Mouse (Mus musculus): ENCODE measurements at regions not wholly inside any gene's neighbourhood (a gene's known extent, or its start where the extent isn't known, plus 50 kb on each side); places are given as distances from the start of the nearest gene placed in this dataset.

GRCm38 (mm10) chr4:84102736-84103135, 572.3 kb downstream of the Bnc2 start:
- Histone ChIP-seq H3K4me3 (replicated peaks) (no peak overlapping the region), H3K27me3 (ENCODE audit: control insufficient read depth) (no peaks in the 10 kb centered on the region), H3K36me3 (ENCODE audit: control insufficient read depth) (no peaks in the 10 kb centered on the region), H3K9me3 (ENCODE audit: control insufficient read depth, low read length) (peaks cover 4% of the 10 kb centered on the region; the same call in 1 of the 2 replicates), H3K4me1 (ENCODE audit: control insufficient read depth) (no peaks in the 10 kb centered on the region)
- TF ChIP-seq GATA1 (IDR thresholded peaks at IDR 0.05; ENCODE audit: low read length) (no peak), TAL1 (IDR thresholded peaks at IDR 0.05; ENCODE audit: low read length) (no peak)

- peaks cover 4% of the 10 kb centered on the region; the same call in 1 of the 2 replicates for H3K9me3 ChIP-seq (ENCODE audit: control insufficient read depth, low read length)
- no peak for TF ChIP-seq TAL1 (IDR thresholded peaks at IDR 0.05; ENCODE audit: low read length)
- TF ChIP-seq GATA1 (IDR thresholded peaks at IDR 0.05; ENCODE audit: low read length): no peak
- no peaks in the 10 kb centered on the region for H3K27me3 ChIP-seq (ENCODE audit: control insufficient read depth)
- H3K4me3 ChIP-seq (replicated peaks): no peak overlapping the region
- no peaks in the 10 kb centered on the region for H3K36me3 ChIP-seq (ENCODE audit: control insufficient read depth)
- H3K4me1 ChIP-seq (ENCODE audit: control insufficient read depth): no peaks in the 10 kb centered on the region
Observed at GRCm38 (mm10) chr4:84108592-84108991, 566.5 kb downstream of the Bnc2 start.

DNA sequence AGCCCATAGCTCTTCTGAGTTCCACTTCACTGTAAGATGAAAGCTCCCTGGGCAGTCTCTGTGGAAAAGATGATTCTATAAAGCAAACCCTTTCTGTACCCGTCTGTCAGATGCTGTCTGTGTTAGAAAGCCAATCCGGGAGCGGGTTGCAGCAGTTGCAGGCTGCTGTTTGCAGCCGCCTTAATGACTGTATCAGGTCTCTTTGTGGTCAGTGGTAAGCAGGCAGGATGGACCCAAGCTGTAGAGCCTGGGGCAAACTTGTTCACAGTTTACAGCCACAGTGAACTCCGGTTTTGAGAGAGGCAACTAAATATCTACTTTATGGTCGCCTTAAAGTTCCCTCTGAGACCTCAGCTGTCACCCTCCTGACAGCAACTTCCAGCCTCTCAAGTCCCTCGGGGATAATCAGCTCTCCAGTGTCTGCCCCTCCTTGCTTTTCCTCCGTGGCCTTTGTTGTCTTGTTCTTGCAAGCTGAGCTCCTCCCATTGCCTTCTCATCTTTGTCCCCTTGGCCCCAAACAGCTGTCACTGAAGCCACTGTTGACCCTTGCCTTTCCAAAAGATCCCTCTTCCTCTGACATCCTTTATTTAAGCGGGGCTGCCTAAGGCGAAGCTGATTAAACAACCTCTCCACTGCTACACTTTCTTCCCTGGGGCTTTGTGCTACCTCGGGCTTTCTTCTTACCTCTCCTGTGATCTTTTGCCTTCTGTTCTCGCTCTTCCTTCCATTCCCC, 565.1 kb downstream of the Bnc2 start:
- TF ChIP-seq TAL1 (IDR thresholded peaks at IDR 0.05; ENCODE audit: low read length) (no peak), GATA1 (IDR thresholded peaks at IDR 0.05; ENCODE audit: low read length) (no peak)
- 0 out of 2 replicates have a peak, but pooled peaks cover 2% of the 10 kb centered on the region for H3K9me3 ChIP-seq (ENCODE audit: control insufficient read depth, low read length)
- H3K27me3 ChIP-seq (ENCODE audit: control insufficient read depth): no peaks in the 10 kb centered on the region
- H3K4me3 ChIP-seq (replicated peaks): no peak overlapping the region
- no peaks in the 10 kb centered on the region for H3K36me3 ChIP-seq (ENCODE audit: control insufficient read depth)
- no peaks in the 10 kb centered on the region for H3K4me1 ChIP-seq (ENCODE audit: control insufficient read depth)

DNA sequence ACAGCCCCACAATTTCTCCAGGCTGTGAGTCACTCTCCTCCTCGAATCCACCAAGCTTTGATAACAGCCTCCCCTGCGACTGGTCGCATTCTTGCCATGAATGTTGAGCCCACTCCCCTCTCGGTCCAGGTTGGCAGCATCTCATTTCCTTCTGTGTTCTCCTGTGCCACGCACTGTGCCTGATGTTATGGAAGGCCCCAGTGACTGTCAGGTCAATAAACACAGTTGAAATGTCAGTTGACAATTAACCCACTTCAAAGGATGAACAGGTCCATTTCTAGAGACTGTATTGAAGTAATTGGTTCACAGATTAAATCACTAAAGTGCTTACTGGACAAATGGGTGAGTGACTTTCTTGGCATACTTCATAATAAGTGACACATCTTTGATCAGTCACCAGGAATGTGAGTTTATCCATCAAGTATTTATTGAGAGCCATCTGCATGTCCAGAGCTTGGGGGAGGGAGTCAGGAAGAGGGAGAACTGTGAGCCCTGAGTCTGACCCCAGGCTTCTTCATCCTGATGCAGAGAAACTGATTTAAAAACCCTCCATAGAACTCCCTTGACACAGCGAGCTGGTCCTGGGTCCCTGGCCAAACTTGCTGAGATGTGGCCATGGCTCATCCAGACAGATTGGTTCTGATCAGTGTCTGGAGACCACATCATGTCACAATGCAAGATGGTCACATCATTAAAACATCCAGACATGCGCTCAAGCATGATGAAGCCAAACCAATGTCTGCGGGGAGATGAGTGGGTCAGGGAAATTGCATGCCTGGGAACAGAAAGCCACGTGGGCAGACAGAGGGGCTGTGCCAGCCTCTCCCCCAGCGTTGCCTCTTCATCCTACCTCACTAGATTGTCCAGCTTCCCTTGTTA, 560.7 kb downstream of the Bnc2 start:
- Histone ChIP-seq H3K9me3 (ENCODE audit: control insufficient read depth, low read length) (0 out of 2 replicates have a peak, but pooled peaks cover 2% of the 10 kb centered on the region), H3K4me1 (ENCODE audit: control insufficient read depth) (no peaks in the 10 kb centered on the region), H3K4me3 (replicated peaks) (no peak overlapping the region), H3K27me3 (ENCODE audit: control insufficient read depth) (no peaks in the 10 kb centered on the region), H3K36me3 (ENCODE audit: control insufficient read depth) (no peaks in the 10 kb centered on the region)
- no peak for TF ChIP-seq TAL1 (IDR thresholded peaks at IDR 0.05; ENCODE audit: low read length)
- TF ChIP-seq GATA1 (IDR thresholded peaks at IDR 0.05; ENCODE audit: low read length): no peak

DNA sequence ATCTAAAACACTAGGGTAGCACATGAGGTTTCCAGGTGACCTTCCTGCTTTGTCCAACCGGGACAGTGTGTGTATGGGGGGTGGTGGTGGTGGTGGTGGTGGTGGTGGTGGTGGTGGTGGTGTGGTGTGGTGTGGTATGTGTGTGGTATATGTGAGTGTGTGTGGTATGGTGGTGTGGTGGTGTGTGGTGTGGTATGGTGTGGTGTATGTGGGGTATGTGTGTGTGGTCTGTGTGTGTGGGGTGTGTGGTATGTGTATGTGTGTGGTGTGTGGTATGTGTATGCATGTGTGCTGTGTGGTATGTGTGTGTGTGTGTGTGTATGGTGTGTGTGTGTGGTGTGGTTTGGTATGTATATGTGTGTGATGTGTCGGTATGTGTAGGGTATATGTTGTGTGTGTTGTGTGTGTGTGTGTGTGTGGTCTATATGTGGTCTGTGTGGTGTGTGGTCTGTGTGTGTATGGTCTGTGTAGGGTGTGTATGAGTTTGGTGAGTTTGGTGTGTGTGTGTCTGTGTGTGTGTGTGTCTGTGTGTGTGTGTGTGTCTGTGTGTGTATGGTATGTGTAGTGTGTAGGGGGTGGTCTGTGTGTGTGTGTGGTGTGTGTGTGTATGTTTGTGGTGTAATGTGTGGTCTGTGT, 556.7 kb downstream of the Bnc2 start:
- Histone ChIP-seq H3K4me3 (replicated peaks) (no peak overlapping the region), H3K27me3 (ENCODE audit: control insufficient read depth) (no peaks in the 10 kb centered on the region), H3K4me1 (ENCODE audit: control insufficient read depth) (no peaks in the 10 kb centered on the region), H3K9me3 (ENCODE audit: control insufficient read depth, low read length) (0 out of 2 replicates have a peak, but pooled peaks cover 2% of the 10 kb centered on the region), H3K36me3 (ENCODE audit: control insufficient read depth) (no peaks in the 10 kb centered on the region)
- no peak for TF ChIP-seq GATA1 (IDR thresholded peaks at IDR 0.05; ENCODE audit: low read length)
- TF ChIP-seq TAL1 (IDR thresholded peaks at IDR 0.05; ENCODE audit: low read length): no peak

GRCm38 (mm10) chr4:84119616-84120015, 555.5 kb downstream of the Bnc2 start:
- Histone ChIP-seq H3K9me3 (ENCODE audit: control insufficient read depth, low read length) (0 out of 2 replicates have a peak, but pooled peaks cover 1% of the 10 kb centered on the region), H3K36me3 (ENCODE audit: control insufficient read depth) (no peaks in the 10 kb centered on the region), H3K27me3 (ENCODE audit: control insufficient read depth) (no peaks in the 10 kb centered on the region), H3K4me3 (replicated peaks) (no peak overlapping the region), H3K4me1 (ENCODE audit: control insufficient read depth) (no peaks in the 10 kb centered on the region)
- TF ChIP-seq GATA1 (IDR thresholded peaks at IDR 0.05; ENCODE audit: low read length) (no peak), TAL1 (IDR thresholded peaks at IDR 0.05; ENCODE audit: low read length) (no peak)

DNA sequence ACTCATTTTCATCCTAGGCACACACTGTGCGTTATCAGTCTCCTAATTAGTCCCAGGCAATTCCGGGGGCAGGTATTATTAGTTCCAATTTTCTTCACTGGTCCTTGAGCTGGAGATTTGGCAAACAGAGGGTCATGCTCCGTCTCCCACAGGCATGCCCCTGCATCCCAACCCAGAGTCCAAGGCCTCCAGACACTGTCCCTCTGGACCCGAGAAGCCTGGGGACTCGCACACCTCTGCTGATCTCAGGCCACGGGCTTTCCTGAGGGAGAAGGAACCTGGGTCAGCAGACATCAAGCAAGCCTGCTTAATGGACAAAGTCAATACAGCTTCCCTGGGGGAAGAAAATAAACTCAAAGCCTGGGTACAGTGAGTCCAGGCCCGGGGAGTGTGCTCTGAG, 554.7 kb downstream of the Bnc2 start:
- H3K4me3 ChIP-seq (replicated peaks): no peak overlapping the region
- no peak for TF ChIP-seq TAL1 (IDR thresholded peaks at IDR 0.05; ENCODE audit: low read length)
- TF ChIP-seq GATA1 (IDR thresholded peaks at IDR 0.05; ENCODE audit: low read length): no peak
- H3K27me3 ChIP-seq (ENCODE audit: control insufficient read depth): no peaks in the 10 kb centered on the region
- H3K4me1 ChIP-seq (ENCODE audit: control insufficient read depth): no peaks in the 10 kb centered on the region
- no peaks in the 10 kb centered on the region for H3K9me3 ChIP-seq (ENCODE audit: control insufficient read depth, low read length)
- H3K36me3 ChIP-seq (ENCODE audit: control insufficient read depth): no peaks in the 10 kb centered on the region

DNA sequence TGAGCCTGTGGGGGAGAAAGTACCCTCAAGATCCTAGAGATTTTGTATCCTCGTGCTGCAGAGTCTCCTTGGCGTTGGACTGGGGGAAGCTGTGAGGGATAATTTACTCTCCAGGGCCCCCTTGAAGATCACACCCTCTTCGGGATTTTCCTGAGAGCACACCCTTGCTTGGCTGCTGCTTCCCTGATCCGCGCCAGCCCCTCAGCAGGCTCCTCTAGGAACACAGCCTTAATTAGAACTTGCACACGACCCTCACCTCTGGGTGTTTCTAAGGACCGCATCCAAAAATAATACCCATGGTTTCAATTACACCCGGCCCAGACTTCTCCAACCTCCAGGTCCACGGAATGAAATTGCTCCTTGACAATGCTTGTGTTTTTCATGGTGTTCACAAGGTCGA, 553.6 kb downstream of the Bnc2 start:
- no peaks in the 10 kb centered on the region for H3K9me3 ChIP-seq (ENCODE audit: control insufficient read depth, low read length)
- no peaks in the 10 kb centered on the region for H3K36me3 ChIP-seq (ENCODE audit: control insufficient read depth)

DNA sequence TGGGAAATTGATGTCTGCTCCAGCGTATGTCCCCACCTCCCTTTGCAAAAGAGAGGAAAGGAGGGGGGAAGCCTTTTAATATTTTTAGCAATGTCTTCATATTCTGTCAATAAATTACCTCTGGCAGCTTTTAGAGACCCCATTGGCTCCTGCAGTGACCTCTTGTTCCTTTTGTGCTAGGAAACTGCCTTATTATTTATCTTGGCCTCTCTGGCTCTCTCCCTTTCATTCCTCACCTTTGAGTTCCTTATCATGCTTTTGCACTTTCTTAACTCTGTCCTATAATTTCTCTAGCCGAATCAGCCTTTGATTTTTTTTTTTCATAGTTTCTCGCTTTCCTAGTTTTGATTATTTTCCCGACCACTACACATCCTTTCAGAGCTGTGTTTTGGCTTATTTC, 548.7 kb downstream of the Bnc2 start:
- Histone ChIP-seq H3K9me3 (ENCODE audit: control insufficient read depth, low read length) (no peaks in the 10 kb centered on the region), H3K4me1 (ENCODE audit: control insufficient read depth) (no peaks in the 10 kb centered on the region), H3K27me3 (ENCODE audit: control insufficient read depth) (no peaks in the 10 kb centered on the region), H3K4me3 (replicated peaks) (no peak overlapping the region), H3K36me3 (ENCODE audit: control insufficient read depth) (no peaks in the 10 kb centered on the region)
- TF ChIP-seq TAL1 (IDR thresholded peaks at IDR 0.05; ENCODE audit: low read length) (no peak), GATA1 (IDR thresholded peaks at IDR 0.05; ENCODE audit: low read length) (no peak)

More for the DNA sequence above, 553.6 kb downstream of the Bnc2 start:
- Histone ChIP-seq H3K27me3 (ENCODE audit: control insufficient read depth) (no peaks in the 10 kb centered on the region), H3K4me3 (replicated peaks) (no peak overlapping the region), H3K4me1 (ENCODE audit: control insufficient read depth) (no peaks in the 10 kb centered on the region)
- TF ChIP-seq TAL1 (IDR thresholded peaks at IDR 0.05; ENCODE audit: low read length) (no peak), GATA1 (IDR thresholded peaks at IDR 0.05; ENCODE audit: low read length) (no peak)
